Mouse (Mus musculus): ENCODE data around the gene Fam163a. TPM values are rescaled to one million over a fixed set of nuclear protein-coding genes. Genes with fewer than 3 reads are reported as not detected.
A peak's percentile ranks its signal among the peaks of the same experiment; 100 is the strongest.

Fam163a gene
- polyA plus RNA-seq, 1 experiment = 0.23 TPM

DNA sequence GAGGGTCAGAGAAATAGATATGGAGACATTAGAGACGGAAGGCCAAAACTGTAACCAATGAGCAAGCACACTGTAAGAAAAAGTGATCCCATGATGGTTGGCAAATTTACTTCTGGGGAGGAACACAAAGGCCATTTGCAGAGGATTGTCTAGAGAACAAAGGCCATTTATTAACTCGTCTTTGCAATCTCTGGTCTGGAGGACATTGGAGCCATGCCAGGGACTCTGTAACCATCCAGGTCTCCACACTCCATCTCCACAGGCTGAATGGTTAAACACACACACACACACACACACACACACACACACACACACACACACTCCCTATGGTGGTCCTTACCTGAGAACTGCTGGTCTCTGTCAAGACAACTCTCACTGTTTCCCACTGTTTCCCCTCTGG, 99.4 kb downstream of the Fam163a start:
- Histone ChIP-seq H3K27me3 (ENCODE audit: control insufficient read depth, insufficient read depth, low read length) (no peaks in the 10 kb centered on the region), H3K4me1 (replicated peaks; ENCODE audit: control insufficient read depth, insufficient read depth, low read length) (no peaks in the 10 kb centered on the region), H3K27ac (ENCODE audit: control insufficient read depth, insufficient read depth, low read length) (no peak overlapping the region), H3K36me3 (ENCODE audit: control insufficient read depth, insufficient read depth, low read length) (no peaks in the 10 kb centered on the region), H3K4me3 (ENCODE audit: control insufficient read depth, insufficient read depth, low read length) (no peak overlapping the region)
- no peak for DNase-seq
- WGBS = 94% methylated on average over 2 of the region's 2 CpGs
- no peak for TF ChIP-seq POLR2A (IDR thresholded peaks at IDR 0.05; ENCODE audit: control insufficient read depth, extremely low read depth, insufficient read depth, low read length, poor library complexity)
- no peak for TF ChIP-seq CTCF (IDR thresholded peaks at IDR 0.05; ENCODE audit: borderline replicate concordance, control insufficient read depth, extremely low read depth, insufficient read depth, low read length, poor library complexity)

DNA sequence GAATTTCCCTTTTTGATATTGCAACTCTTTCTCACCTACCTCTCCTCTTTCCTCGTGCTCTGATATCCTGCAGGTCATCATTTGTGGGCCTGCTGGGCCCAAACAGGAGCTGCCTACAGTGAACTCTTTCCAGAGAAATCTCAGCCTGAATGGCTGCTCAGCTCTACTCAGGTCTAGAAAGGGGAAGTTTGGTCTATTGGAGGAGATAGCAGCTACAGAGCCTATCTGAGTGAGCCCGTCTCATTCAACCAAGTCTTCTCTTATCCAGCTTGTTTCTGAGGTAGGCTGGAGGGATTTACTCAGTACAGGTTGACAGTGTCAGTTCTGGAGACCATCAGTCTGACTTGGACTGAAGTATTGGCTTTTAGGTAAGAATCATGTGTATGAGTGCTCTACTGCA, 101.1 kb downstream of the Fam163a start:
- WGBS = 92% methylated on average over 2 of the region's 2 CpGs
- no peak for DNase-seq
- Histone ChIP-seq H3K4me1 (replicated peaks; ENCODE audit: control insufficient read depth, insufficient read depth, low read length) (no peaks in the 10 kb centered on the region), H3K27me3 (ENCODE audit: control insufficient read depth, insufficient read depth, low read length) (no peaks in the 10 kb centered on the region), H3K36me3 (ENCODE audit: control insufficient read depth, insufficient read depth, low read length) (no peaks in the 10 kb centered on the region), H3K27ac (ENCODE audit: control insufficient read depth, insufficient read depth, low read length) (no peak overlapping the region), H3K4me3 (ENCODE audit: control insufficient read depth, insufficient read depth, low read length) (no peak overlapping the region)
- TF ChIP-seq POLR2A (IDR thresholded peaks at IDR 0.05; ENCODE audit: control insufficient read depth, extremely low read depth, insufficient read depth, low read length, poor library complexity) (no peak), CTCF (IDR thresholded peaks at IDR 0.05; ENCODE audit: borderline replicate concordance, control insufficient read depth, extremely low read depth, insufficient read depth, low read length, poor library complexity) (no peak)

- no peaks in the 10 kb centered on the region for H3K36me3 ChIP-seq (ENCODE audit: control insufficient read depth, insufficient read depth, low read length)
- WGBS = 73% methylated on average over 4 of the region's 4 CpGs
- DNase-seq = no peak
- no peaks in the 10 kb centered on the region for H3K27me3 ChIP-seq (ENCODE audit: control insufficient read depth, insufficient read depth, low read length)
- TF ChIP-seq CTCF (IDR thresholded peaks at IDR 0.05; ENCODE audit: borderline replicate concordance, control insufficient read depth, extremely low read depth, insufficient read depth, low read length, poor library complexity) (no peak), POLR2A (IDR thresholded peaks at IDR 0.05; ENCODE audit: control insufficient read depth, extremely low read depth, insufficient read depth, low read length, poor library complexity) (no peak)
- no peak overlapping the region for H3K27ac ChIP-seq (ENCODE audit: control insufficient read depth, insufficient read depth, low read length)
- peaks cover 16% of the 10 kb centered on the region for H3K4me1 ChIP-seq (replicated peaks; ENCODE audit: control insufficient read depth, insufficient read depth, low read length)
- H3K4me3 ChIP-seq (ENCODE audit: control insufficient read depth, insufficient read depth, low read length) = no peak overlapping the region
These were observed 113.0 kb downstream of the Fam163a start for GRCm38 (mm10) chr1:156091811-156092210.

DNA sequence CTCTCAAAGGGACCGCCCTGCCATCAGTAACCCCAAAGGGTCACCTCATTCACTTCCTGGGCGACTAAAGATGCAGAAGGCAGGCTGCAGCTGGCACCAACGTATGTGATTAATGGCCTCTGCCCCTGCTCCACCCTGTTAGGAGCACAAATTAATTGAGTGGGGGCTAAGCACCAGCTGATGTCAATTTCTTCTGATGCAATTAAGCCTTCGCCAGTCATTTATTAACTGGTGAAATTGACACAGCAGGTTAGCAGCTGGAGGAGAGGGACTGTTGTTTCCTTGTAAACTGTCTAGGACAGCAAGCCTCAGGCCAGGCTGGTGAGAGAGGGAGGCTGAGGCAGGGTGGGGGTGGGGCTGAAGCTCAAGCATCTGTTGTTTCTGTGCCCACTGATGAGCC, 114.8 kb downstream of the Fam163a start:
- no peaks in the 10 kb centered on the region for H3K36me3 ChIP-seq (ENCODE audit: control insufficient read depth, insufficient read depth, low read length)
- no peak for DNase-seq
- H3K4me3 ChIP-seq (ENCODE audit: control insufficient read depth, insufficient read depth, low read length) = no peak overlapping the region
- no peak overlapping the region for H3K27ac ChIP-seq (ENCODE audit: control insufficient read depth, insufficient read depth, low read length)
- peaks cover 16% of the 10 kb centered on the region for H3K4me1 ChIP-seq (replicated peaks; ENCODE audit: control insufficient read depth, insufficient read depth, low read length)
- H3K27me3 ChIP-seq (ENCODE audit: control insufficient read depth, insufficient read depth, low read length) = no peaks in the 10 kb centered on the region
- TF ChIP-seq POLR2A (IDR thresholded peaks at IDR 0.05; ENCODE audit: control insufficient read depth, extremely low read depth, insufficient read depth, low read length, poor library complexity) (no peak), CTCF (IDR thresholded peaks at IDR 0.05; ENCODE audit: borderline replicate concordance, control insufficient read depth, extremely low read depth, insufficient read depth, low read length, poor library complexity) (no peak)
- 96% methylated on average over 4 of the region's 4 CpGs for WGBS

DNA sequence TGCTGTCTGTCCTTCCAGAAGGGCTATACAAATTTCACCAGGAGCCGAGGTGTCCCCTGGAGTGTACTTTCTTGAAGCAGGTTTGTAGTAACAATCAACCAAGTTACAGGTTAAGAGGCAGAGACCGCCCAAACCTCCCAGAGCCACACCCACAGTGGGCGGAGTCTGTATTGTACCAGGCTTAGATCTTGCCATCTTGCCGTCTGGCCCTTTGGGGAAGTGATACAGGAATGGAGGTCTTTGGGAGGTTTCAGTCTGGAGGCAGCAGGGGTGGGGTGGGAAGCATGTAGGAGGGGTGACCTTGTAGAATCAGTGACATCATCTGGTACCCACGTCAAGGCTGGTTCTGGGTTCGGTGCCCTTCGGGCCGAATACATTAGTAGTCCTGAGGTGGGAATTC, 115.3 kb downstream of the Fam163a start:
- 93% methylated on average over 8 of the region's 8 CpGs for WGBS
- DNase-seq = no peak
- H3K36me3 ChIP-seq (ENCODE audit: control insufficient read depth, insufficient read depth, low read length) = no peaks in the 10 kb centered on the region
- no peak overlapping the region for H3K4me3 ChIP-seq (ENCODE audit: control insufficient read depth, insufficient read depth, low read length)
- H3K27ac ChIP-seq (ENCODE audit: control insufficient read depth, insufficient read depth, low read length) = no peak overlapping the region
- no peak for TF ChIP-seq POLR2A (IDR thresholded peaks at IDR 0.05; ENCODE audit: control insufficient read depth, extremely low read depth, insufficient read depth, low read length, poor library complexity)
- TF ChIP-seq CTCF (IDR thresholded peaks at IDR 0.05; ENCODE audit: borderline replicate concordance, control insufficient read depth, extremely low read depth, insufficient read depth, low read length, poor library complexity) = no peak
- peaks cover 16% of the 10 kb centered on the region for H3K4me1 ChIP-seq (replicated peaks; ENCODE audit: control insufficient read depth, insufficient read depth, low read length)
- no peaks in the 10 kb centered on the region for H3K27me3 ChIP-seq (ENCODE audit: control insufficient read depth, insufficient read depth, low read length)

- Histone ChIP-seq H3K27me3 (ENCODE audit: control insufficient read depth, insufficient read depth, low read length) (no peaks in the 10 kb centered on the region), H3K4me3 (ENCODE audit: control insufficient read depth, insufficient read depth, low read length) (no peak overlapping the region), H3K4me1 (replicated peaks; ENCODE audit: control insufficient read depth, insufficient read depth, low read length) (peaks cover 16% of the 10 kb centered on the region), H3K27ac (ENCODE audit: control insufficient read depth, insufficient read depth, low read length) (no peak overlapping the region), H3K36me3 (ENCODE audit: control insufficient read depth, insufficient read depth, low read length) (no peaks in the 10 kb centered on the region)
- peak; percentile 18 for DNase-seq
- 16% methylated on average over 5 of the region's 5 CpGs for WGBS
- TF ChIP-seq CTCF (IDR thresholded peaks at IDR 0.05; ENCODE audit: borderline replicate concordance, control insufficient read depth, extremely low read depth, insufficient read depth, low read length, poor library complexity) = no peak
- TF ChIP-seq POLR2A (IDR thresholded peaks at IDR 0.05; ENCODE audit: control insufficient read depth, extremely low read depth, insufficient read depth, low read length, poor library complexity) = no peak
These were observed 117.2 kb downstream of the Fam163a start for GRCm38 (mm10) chr1:156087586-156087985.

GRCm38 (mm10) chr1:156085770-156086169, 119.1 kb downstream of the Fam163a start:
- H3K27ac ChIP-seq (ENCODE audit: control insufficient read depth, insufficient read depth, low read length) = no peak overlapping the region
- H3K36me3 ChIP-seq (ENCODE audit: control insufficient read depth, insufficient read depth, low read length) = no peaks in the 10 kb centered on the region
- WGBS = 57% methylated on average over 5 of the region's 5 CpGs
- H3K4me3 ChIP-seq (ENCODE audit: control insufficient read depth, insufficient read depth, low read length) = no peak overlapping the region
- H3K27me3 ChIP-seq (ENCODE audit: control insufficient read depth, insufficient read depth, low read length) = no peaks in the 10 kb centered on the region
- TF ChIP-seq CTCF (IDR thresholded peaks at IDR 0.05; ENCODE audit: borderline replicate concordance, control insufficient read depth, extremely low read depth, insufficient read depth, low read length, poor library complexity) = no peak
- no peak for TF ChIP-seq POLR2A (IDR thresholded peaks at IDR 0.05; ENCODE audit: control insufficient read depth, extremely low read depth, insufficient read depth, low read length, poor library complexity)
- peaks cover 13% of the 10 kb centered on the region for H3K4me1 ChIP-seq (replicated peaks; ENCODE audit: control insufficient read depth, insufficient read depth, low read length)
- DNase-seq = peak; percentile 32
